Mouse (Mus musculus) gastrocnemius, adult 18-20 months (tissue): ENCODE data around the gene Ppil4. TPM values are rescaled to one million over a fixed set of nuclear protein-coding genes. Genes with fewer than 3 reads are reported as not detected.

Source experiments
- DNase-seq: peaks from one replicate; pipeline ENCODE4 v3.0.0; 2021; ENCODE audit warnings: low spot score
- microRNA-seq: library from miRNA; unstranded; fragments of <30 nt; microRNA quantifications from one replicate; pipeline ENCODE4 v1.2.0, GENCODE M21; 2021
- total RNA-seq, 2 experiments: library from RNA; stranded (reverse); gene quantifications; 2 replicates each; pipeline ENCODE4 v1.2.3; 2021

Ppil4 gene
- total RNA-seq, 2 experiments from 2014 or later, result 10.5 to 11.9 TPM

DNA sequence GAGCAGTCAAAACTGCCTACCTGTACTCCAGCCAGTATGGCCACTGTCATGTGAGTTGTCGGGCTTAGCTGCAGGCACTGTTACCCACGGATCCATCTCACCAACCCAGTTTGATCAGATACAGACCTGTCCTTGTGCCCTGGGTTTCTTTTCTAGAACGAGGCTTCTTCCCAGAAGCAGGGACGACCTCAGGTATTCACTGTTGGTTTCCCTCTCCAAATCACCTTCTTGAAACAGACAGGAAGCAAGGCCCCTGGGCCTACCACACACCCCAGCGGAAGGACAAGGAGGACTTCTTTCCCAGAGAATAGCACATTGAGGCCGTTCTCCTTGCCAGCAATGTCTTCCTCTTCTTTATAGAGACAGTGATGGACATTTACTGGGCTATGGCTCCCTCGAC lies 67.8 kb downstream of the Ppil4 start:
- no peak for DNase-seq

DNA sequence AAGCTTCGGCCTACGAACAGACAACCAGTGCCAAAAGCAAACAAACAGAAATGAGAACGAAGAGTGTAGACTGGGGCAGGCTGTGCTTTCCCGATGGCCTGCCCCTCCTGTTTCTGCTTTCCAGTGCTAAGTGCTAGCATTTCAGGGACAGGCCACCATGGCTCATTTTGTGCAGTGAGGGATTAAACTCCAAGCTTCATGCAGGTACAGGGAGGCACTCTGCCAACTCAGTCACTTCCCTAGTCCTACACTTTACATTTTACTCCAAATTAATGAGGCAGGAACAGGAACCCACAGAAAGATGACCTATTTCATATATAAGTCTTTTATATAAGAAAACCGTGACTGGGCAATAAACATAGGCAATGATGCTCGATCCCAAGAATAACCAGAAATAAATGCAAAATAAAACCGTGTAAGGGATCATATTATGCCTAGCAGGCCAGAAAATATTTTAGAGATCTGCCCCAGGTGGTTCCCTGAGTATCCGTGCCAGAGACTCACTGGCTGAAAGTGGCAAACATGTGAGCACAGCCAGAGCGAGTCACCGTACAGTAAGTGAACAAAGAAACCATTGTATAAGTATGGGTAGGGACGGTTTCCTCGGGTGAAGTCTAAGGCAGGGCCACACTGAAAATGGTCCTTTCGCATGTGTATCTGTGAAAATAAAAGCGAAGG lies 68.7 kb downstream of the Ppil4 start:
- DNase-seq, result no peak

DNA sequence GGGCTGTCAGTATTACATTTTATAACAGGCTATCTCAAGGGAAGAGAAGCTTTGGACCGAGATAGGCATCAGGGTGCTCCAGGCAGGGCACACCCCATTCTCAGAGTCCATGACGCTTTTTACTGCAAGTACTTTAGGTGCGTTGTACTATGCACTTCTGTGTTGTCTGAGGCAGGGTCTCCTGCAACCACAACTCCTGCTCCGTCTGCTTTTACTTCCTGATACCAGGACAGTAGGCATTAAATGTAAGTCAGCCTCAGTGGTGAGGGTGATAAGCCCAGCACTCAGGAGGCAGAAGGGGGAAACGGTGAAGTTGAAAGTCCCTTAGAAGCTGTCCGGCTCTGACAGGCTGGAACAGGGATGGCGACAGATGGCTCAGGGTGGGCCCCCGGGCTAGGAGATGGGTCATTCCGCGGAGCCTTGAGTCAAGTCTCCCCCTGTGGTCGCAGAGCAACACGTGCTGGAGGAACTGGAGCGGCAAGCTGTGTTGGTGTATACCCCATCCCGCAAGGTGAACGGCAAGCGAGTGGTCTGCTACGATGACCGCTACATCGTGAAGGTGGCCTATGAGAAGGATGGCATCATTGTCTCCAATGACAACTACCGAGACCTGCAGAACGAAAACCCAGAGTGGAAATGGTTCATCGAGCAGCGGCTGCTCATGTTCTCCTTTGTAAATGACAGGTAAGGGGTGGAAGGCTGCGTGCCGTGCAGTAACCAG lies 69.4 kb downstream of the Ppil4 start:
- no peak for DNase-seq

DNA sequence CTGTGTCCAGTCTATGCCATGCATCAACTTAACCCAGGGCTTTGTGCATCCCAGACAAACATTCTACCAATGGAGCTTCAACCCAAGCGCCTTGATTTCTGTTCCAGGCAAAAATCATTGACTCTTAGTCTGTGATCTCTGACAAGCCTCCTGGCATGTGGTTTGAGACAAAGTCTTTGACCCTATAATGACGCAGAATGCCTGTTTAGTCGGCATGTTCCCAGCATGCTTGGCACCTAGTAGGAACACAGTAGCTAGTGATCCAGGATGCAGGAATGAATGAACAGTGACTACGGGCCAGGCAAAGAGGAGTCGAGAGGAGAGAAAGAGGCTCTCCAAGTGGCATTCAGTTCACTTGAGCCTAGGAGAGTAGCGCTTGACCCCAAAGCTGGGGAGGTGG lies 70.7 kb downstream of the Ppil4 start:
- no peak for DNase-seq

DNA sequence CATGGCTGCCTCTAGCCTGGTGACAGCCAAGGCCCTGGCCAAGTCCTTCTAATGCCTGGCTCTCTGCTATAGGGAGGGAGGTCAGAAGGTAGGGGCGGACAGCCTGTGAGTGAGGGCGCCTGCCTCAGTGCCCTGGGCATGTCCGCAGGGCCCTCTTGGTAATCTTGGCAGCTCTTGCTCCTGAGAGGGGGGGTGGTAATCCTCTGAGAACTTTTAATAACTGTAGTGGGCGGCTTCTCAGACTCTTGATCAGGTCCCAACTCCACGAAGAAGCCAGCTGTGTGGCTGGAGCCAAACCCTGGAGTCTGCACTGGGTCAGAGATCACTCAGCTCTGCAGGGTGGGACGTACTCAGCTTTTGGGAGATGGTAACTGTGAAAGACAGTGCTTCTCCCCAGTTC lies 71.5 kb downstream of the Ppil4 start:
- peak; percentile 39 for DNase-seq

DNA sequence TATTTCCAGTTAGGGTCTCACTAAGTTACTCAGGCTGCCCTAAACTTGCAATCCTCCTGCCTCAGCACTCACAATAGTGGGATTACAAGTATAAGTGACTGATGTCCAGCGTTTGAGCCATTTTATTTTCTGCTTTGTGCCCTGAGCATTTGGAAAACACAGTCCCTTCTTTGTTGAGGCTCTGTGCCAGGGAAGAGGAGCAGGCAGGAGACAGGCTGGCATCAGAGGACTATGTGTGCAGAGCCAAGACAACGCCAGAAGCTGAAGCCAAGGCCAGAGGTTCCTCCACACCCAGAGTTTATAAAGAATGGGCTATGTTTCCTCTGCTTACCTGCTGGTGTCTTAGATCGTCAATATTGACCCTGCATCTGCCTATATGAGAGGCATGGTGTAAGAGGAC lies 72.1 kb downstream of the Ppil4 start:
- DNase-seq, result no peak

DNA sequence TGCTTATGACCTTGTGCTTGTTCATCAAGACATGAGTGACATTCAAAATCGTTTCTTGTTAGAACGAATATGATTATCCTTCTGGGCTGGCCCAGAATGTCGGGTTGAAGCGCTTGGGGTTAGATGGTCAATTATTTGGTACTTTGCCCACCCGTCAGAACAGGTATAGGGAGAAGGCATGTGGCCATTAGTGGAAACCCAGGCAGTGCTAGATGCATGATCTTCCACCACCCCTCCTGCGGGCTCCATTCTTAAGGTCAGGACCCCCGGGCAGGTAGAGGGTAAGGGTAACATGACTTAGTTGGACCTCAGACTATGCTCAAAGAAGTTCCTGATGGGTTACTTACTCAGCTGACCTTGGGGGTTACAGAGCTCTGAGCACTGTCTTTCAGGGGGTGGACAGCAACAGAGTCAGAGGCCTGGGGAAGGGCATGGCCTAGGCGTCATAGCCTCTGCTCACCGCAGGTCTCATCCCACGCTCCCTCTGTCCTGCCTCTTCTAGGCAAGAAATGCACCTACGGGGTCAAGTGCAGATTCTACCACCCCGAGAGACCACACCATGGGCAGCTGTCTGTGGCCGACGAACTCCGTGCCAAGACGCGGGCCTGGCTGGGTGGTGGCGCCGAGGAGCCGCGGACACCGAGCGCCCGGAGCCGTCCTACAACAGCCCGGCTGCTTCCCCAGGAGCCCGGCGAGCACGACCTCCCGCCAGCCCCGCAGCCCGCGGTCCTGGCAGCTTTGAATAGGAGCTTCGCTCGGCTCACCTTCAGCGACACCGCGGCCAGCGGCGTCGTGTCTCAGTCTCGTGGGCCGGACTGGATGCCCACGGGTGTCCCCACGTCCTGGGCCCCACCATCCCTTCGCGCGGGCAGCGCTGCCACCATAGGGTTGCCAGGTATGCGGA lies 74.3 kb downstream of the Ppil4 start:
- peak; percentile 31 for DNase-seq

DNA sequence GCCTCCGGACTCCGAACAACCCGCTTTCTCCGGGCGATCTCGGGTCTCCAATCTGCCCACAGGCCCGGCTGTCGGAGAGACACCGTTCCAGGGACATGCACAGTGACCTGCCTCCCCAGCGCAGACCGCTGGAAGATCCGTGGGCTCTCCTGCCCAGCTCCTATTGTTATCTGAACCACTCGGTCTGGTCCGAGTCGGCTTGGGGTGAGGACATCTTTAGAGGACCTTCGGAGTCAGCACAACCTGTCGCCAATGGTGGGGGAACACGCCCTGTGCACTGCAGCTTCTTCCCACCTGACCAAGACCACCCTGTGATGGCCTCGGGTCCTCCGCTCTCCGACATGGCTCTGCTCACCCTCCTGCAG lies 75.0 kb downstream of the Ppil4 start:
- DNase-seq, result no peak

DNA sequence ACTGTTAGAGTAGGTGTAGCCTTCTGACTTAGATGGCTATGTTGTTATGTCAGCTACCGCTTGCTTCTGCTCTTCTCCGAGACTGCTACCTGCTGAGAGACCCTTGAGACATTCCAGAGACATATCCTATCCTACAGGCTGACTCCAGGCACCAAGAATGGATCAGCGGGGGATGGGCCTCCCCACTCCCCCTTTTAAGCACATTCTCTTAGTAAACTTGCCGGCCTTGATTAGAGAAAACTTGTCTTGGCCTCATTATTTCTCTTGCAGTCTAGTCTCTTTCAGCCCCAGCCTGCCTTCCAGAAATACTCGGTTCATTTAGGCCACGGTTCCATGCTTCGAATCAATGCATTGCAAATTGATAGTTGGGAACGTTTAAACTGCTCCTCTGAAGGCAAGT lies 77.1 kb downstream of the Ppil4 start:
- DNase-seq, result no peak

DNA sequence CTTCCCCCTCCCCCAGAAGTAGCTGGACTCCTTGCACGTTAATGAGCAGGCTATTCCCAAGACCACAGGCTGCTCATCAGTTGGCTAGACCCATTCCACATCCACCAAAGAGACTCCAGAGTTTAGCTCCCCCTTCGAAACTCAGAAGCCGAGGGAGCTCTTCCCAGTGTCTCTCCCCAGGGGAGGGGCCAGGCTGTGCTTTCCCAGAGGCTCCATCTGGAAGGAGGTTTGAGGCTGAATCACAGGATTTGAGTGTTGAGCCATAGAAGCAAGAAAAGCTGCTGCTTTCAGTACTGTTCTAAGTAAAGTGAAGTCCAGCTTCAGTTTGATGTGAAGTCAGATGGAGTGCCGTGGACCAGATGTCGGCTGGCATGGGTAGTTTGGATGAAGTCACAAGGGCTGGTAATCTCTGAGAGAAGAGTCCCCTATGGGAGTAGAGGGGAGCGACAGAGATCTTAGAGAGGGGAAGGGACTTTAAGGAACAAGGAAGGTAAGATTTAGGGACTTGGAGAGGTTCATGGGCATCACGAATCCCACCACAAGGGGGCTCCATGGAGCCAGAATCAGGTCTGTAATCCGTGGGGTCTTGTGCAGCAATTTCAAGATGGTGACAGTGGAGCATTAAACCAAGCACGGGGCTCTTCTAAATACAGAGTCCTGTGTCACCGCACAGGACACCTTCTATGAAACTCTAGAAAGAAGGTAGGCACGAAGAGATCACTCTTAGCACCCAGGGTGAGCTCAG lies 78.1 kb downstream of the Ppil4 start:
- DNase-seq, result peak; percentile 47

DNA sequence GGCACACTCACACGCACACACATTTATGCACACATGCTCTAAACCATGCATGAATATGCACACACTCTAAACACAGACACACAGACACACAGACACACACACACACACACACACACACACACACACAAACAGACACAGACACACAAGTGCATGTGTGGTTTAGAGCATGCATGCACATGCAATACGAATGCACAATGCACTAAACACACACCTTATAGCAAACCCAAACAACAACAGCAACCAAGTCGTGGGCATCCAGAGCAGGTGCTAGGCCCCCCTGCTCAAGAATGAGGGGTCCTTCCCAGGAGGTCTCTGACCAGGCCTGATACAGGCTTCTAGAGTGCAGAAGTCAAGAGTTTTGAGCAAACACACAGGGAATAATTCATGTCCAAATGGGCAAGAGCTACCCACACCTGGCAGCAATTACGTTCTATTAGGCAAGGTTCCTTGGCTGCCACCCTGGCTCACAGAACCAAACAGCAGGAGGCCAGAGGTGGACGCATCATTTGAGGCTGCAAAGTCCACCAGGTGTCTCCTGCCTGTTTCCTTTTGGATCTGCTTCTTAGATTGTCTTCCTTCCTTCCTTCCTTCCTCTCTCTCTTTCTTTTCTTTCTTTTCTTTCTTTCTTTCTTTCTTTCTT lies 78.8 kb downstream of the Ppil4 start:
- no peak for DNase-seq

Small RNAs within 50 kb of the gene (microRNA-seq; reads per million reads assigned to microRNA genes)
- not detected for gene Mir5104

Other genes with a start within 250 kb of the Ppil4 start
- 1 to 10 TPM; 1.6 to 1.7 TPM for gene Lrp11, start 203.1 kb upstream of the Ppil4 start, total RNA-seq
- gene Nup43, start 125.4 kb upstream of the Ppil4 start, total RNA-seq, result 1 to 10 TPM; 5.8 TPM
- 100 to 1,000 TPM; 107 to 120 TPM for gene Pcmt1, start 111.8 kb upstream of the Ppil4 start, total RNA-seq
- gene Lats1, start 111.7 kb upstream of the Ppil4 start, total RNA-seq, result 10 to 100 TPM in 1 of 2 experiments, 1 to 10 TPM in 1; 8.3 to 11.1 TPM
- gene Katna1, start 66.9 kb upstream of the Ppil4 start, total RNA-seq, result 10 to 100 TPM; 11.8 to 13.9 TPM
- gene Ginm1, start 67 bp upstream of the Ppil4 start, total RNA-seq, result 100 to 1,000 TPM; 101 to 102 TPM
- gene Zc3h12d, start 39.6 kb downstream of the Ppil4 start, total RNA-seq, result under 1 TPM in 1 of 2 experiments, not detected in 1; 0.11 TPM
- 100 to 1,000 TPM; 102 to 113 TPM for gene Tab2, start 163.3 kb downstream of the Ppil4 start, total RNA-seq